Mouse (Mus musculus) liver, embryonic 15.5 days (tissue): ENCODE measurements around the gene Slc24a2. TPM values are rescaled to one million over a fixed set of nuclear protein-coding genes. Genes with fewer than 3 reads are reported as not detected.

ENCODE experiments used
- ATAC-seq: fragments of 200-750 bp; cut with Nextera tagmentation; 2 replicates; pipeline ENCODE4 v1.8.0; 2017; ENCODE audit warnings: moderate number of reproducible peaks, mild to moderate bottlenecking, moderate library complexity; ENCODE audit not compliant: insufficient read depth
- H3K27ac ChIP-seq: fragments of 300-500 bp; sonication (generic); replicated peaks from 2 replicates; pipeline ENCODE4 v1.5.1; 2015; ENCODE audit warnings: mild to moderate bottlenecking, inconsistent platforms
- H3K27me3 ChIP-seq: fragments of 300-500 bp; sonication (generic); 2 replicates; pipeline ENCODE4 v1.6.1; 2015; ENCODE audit warnings: mild to moderate bottlenecking, inconsistent platforms
- H3K36me3 ChIP-seq: fragments of 300-500 bp; sonication (generic); replicated peaks from 2 replicates; pipeline ENCODE4 v1.6.1; 2015; ENCODE audit warnings: moderate library complexity, mild to moderate bottlenecking, inconsistent platforms
- H3K4me1 ChIP-seq: fragments of 300-500 bp; sonication (generic); replicated peaks from 2 replicates; pipeline ENCODE4 v1.6.1; 2015; ENCODE audit warnings: inconsistent platforms
- H3K4me2 ChIP-seq: fragments of 300-500 bp; sonication (generic); 2 replicates; pipeline ENCODE4 v1.6.1; 2015; ENCODE audit warnings: moderate library complexity, mild to moderate bottlenecking, inconsistent platforms
- H3K4me3 ChIP-seq: fragments of 300-500 bp; sonication (generic); replicated peaks from 2 replicates; pipeline ENCODE4 v1.5.1; 2015; ENCODE audit warnings: mild to moderate bottlenecking, inconsistent platforms
- H3K9ac ChIP-seq: fragments of 300-500 bp; sonication (generic); 2 replicates; pipeline ENCODE4 v1.6.1; 2015; ENCODE audit warnings: moderate library complexity, mild to moderate bottlenecking, inconsistent platforms
- H3K9me3 ChIP-seq: fragments of 300-500 bp; sonication (generic); replicated peaks from 2 replicates; pipeline ENCODE4 v1.6.1; 2016; ENCODE audit warnings: inconsistent platforms
- WGBS: fragments of 180-500 bp; shearing (Covaris S2); methylation state at CpG from one replicate; pipeline ENCODE4 v1.1.7; 2015; ENCODE audit warnings: mixed read lengths; ENCODE audit not compliant: insufficient replicate concordance; 5-methylcytosine and 5-hydroxymethylcytosine counted together
- polyA plus RNA-seq: library from polyadenylated mRNA; unstranded; fragments of >200 nt; fragmentation: Nextera tagmentation; extraction: Ambion mirVana; gene quantifications from 2 replicates; pipeline ENCODE4 v1.2.1, GENCODE M21; 2015

The Slc24a2 gene
- polyA plus RNA-seq, 1 experiment from 2014 or later: not detected

DNA sequence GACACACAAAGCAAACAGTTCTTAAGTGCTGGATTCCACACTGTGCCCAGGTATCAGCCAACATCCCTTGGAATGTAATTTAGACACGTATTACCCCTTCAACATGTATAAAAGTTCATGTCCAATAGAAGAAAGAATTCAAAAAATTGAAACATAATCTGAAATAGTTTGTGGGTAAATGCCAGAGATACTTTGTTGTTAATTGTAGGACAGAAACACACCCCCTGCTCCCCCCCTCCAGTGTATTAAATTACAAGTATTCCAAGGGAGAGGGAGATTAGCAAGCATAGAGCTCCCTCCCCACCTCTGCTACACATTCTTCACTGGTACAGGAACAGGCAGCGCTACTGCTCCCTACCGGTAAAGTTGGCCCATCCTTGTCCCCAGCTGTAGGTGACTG, 154.5 kb downstream of the Slc24a2 start:
- Histone ChIP-seq H3K27ac (no peak overlapping the region), H3K4me2 (no peak overlapping the region), H3K4me1 (no peaks in the 10 kb centered on the region), H3K9me3 (no peaks in the 10 kb centered on the region), H3K4me3 (no peak overlapping the region), H3K9ac (no peak overlapping the region), H3K27me3 (no peaks in the 10 kb centered on the region), H3K36me3 (no peaks in the 10 kb centered on the region)
- 47% methylated on average over 3 of the region's 3 CpGs for WGBS
- no peak for ATAC-seq

DNA sequence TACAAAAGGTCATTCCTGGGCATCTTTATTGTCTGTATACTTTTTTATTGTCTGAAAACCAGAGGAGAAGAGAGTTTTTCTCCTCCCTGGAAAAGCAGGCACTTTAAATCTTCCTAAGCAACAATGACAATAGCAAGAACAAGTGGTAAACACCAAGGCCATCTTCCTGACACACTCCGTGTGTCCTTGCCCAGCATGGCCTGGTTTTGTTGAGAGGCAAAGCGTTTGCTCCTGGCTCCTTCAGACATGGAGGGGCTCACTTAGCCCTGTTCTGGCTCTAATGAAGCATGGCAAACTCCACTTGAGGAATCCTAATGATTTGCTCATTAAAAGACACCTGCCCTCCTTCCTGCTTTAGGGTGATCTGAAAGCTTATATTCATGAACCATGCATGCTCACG, 162.2 kb downstream of the Slc24a2 start:
- Histone ChIP-seq H3K4me1 (no peaks in the 10 kb centered on the region), H3K4me2 (no peak overlapping the region), H3K4me3 (no peak overlapping the region), H3K27me3 (no peaks in the 10 kb centered on the region), H3K27ac (no peak overlapping the region), H3K36me3 (no peaks in the 10 kb centered on the region), H3K9ac (no peak overlapping the region), H3K9me3 (no peaks in the 10 kb centered on the region)
- ATAC-seq: no peak
- WGBS: 56% methylated on average over 3 of the region's 3 CpGs

DNA sequence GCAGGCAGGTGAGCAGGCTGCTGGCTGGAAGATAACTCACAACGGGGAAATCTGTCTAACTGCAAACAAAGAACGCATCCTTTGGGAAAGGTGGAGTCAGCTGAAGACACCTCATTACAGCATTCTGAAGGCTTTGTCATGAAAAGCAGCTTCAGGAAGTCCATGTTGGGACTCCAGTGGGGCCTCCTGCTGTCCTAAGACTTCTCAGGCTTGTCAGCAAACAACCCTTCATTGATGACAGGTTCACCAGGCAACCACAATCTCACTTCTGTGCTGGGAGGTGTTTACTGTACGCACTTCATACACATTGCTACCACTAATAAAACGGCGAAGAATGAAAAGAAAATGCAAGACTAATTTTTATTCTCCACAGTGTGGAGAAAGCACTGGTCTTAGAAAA, 165.1 kb downstream of the Slc24a2 start:
- Histone ChIP-seq H3K27ac (no peak overlapping the region), H3K9me3 (no peaks in the 10 kb centered on the region), H3K36me3 (no peaks in the 10 kb centered on the region), H3K4me3 (no peak overlapping the region), H3K4me2 (no peak overlapping the region), H3K4me1 (no peaks in the 10 kb centered on the region), H3K9ac (no peak overlapping the region), H3K27me3 (no peaks in the 10 kb centered on the region)
- 72% methylated on average over 5 of the region's 5 CpGs for WGBS
- ATAC-seq: no peak

DNA sequence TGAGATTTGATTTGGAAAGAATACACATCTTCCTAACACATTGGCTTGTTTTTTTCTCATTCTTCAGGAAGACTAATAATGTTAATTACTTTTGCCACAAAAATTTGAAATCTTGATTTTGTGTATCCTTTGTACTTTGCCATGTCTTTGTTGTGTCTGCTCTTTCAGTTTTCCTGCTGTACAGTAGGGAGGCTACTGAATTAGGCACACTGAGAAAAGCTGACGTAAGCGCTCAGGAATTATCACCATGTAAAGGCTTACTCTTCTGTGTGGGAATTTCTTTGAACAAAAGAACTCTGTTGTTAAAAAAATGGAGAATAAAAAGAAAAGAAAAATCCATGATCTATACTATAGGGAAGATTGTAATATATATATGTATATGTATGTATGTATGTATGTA, 165.7 kb downstream of the Slc24a2 start:
- ATAC-seq: no peak
- H3K4me2 ChIP-seq: no peak overlapping the region
- no peak overlapping the region for H3K27ac ChIP-seq
- no peak overlapping the region for H3K9ac ChIP-seq
- no peak overlapping the region for H3K4me3 ChIP-seq
- H3K4me1 ChIP-seq: no peaks in the 10 kb centered on the region
- no peaks in the 10 kb centered on the region for H3K27me3 ChIP-seq
- no peaks in the 10 kb centered on the region for H3K36me3 ChIP-seq
- H3K9me3 ChIP-seq: no peaks in the 10 kb centered on the region
- WGBS: 73% methylated on average over 2 of the region's 2 CpGs

DNA sequence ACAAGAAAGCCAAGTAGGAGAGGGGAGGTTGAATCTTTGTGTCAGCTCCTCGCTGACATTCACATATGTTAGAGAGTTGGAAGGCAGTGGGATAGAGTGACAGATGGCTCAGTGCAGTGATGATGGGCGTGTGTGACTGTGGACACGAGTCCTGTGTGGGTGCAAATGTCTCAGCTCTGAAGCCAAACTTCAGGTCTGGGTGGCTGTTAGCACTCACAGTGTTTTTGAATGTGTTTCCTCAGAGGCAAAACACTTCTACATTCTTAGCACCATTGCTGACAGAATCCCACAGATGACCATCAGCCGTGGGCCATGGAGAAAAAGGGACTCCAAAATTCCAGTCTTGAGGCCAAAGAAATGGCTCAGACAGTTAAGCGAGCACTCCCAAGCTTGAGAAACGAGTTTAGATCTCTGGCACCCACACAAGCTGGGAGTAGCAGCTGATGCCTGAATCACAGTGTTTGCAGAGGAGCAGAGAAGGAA, 167.5 kb downstream of the Slc24a2 start:
- Histone ChIP-seq H3K4me3 (no peak overlapping the region), H3K9ac (no peak overlapping the region), H3K36me3 (no peaks in the 10 kb centered on the region), H3K4me1 (no peaks in the 10 kb centered on the region), H3K27ac (no peak overlapping the region), H3K9me3 (no peaks in the 10 kb centered on the region), H3K27me3 (no peaks in the 10 kb centered on the region), H3K4me2 (no peak overlapping the region)
- 50% methylated on average over 6 of the region's 6 CpGs for WGBS
- no peak for ATAC-seq

DNA sequence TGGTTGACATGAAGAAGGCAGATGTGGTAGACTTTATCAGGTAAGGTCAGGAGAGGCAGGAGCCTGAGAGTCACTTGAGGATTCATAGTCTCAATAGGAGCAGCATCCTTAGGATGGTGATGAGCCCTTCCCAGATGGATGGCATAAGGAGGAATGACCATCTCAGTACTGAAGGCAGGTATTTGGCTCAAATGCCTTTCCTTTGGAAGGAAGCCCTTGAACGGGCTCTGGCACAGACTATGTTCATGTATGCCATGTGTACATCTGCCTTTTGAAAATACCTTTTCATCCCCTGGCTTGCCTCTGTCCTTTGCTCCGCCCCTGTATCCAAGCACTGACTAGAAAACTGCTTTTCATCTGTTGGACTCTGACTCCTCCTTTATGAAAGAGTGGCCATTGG, 168.6 kb downstream of the Slc24a2 start:
- Histone ChIP-seq H3K4me3 (no peak overlapping the region), H3K36me3 (no peaks in the 10 kb centered on the region), H3K4me2 (no peak overlapping the region), H3K27ac (no peak overlapping the region), H3K4me1 (no peaks in the 10 kb centered on the region), H3K27me3 (no peaks in the 10 kb centered on the region), H3K9ac (no peak overlapping the region), H3K9me3 (no peaks in the 10 kb centered on the region)
- 50% methylated on average over 2 of the region's 2 CpGs for WGBS
- no peak for ATAC-seq

GRCm38 (mm10) chr4:87057572-87057971, 172.7 kb downstream of the Slc24a2 start:
- no peak overlapping the region for H3K4me3 ChIP-seq
- WGBS: 53% methylated on average over 3 of the region's 3 CpGs

DNA sequence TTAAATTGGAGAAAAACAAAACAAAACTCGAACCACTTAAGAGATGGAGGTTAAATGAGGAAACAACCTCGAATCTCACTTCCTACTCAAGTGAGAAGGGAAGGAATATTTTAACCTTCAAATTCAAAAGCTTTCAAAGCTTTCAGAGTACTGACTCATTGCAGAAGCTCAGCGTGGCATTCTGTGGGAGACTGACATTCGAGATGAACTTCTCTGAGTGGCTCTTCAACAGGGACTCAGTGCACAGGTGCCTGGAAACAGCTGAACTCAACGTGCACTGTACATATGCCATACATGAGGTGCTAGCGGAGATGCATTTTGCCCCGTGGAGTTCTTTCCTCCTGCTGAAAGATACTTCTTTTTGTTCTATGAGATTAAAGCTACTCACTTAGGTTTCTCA, 174.5 kb downstream of the Slc24a2 start:
- no peak overlapping the region for H3K9ac ChIP-seq
- H3K4me2 ChIP-seq: no peak overlapping the region
- 38% methylated on average over 7 of the region's 7 CpGs for WGBS
- no peak for ATAC-seq
- no peak overlapping the region for H3K4me3 ChIP-seq
- H3K27me3 ChIP-seq: no peaks in the 10 kb centered on the region
- H3K27ac ChIP-seq: no peak overlapping the region
- H3K36me3 ChIP-seq: no peaks in the 10 kb centered on the region
- H3K9me3 ChIP-seq: no peaks in the 10 kb centered on the region
- no peaks in the 10 kb centered on the region for H3K4me1 ChIP-seq

More at GRCm38 (mm10) chr4:87057572-87057971, 172.7 kb downstream of the Slc24a2 start:
- Histone ChIP-seq H3K9ac (no peak overlapping the region), H3K4me1 (no peaks in the 10 kb centered on the region), H3K36me3 (no peaks in the 10 kb centered on the region), H3K27ac (no peak overlapping the region), H3K27me3 (no peaks in the 10 kb centered on the region), H3K9me3 (no peaks in the 10 kb centered on the region), H3K4me2 (no peak overlapping the region)
- ATAC-seq: no peak

GRCm38 (mm10) chr4:87052881-87053280, 177.4 kb downstream of the Slc24a2 start:
- H3K27ac ChIP-seq: no peak overlapping the region
- H3K27me3 ChIP-seq: no peaks in the 10 kb centered on the region
- no peaks in the 10 kb centered on the region for H3K4me1 ChIP-seq
- no peaks in the 10 kb centered on the region for H3K36me3 ChIP-seq
- H3K4me3 ChIP-seq: no peak overlapping the region
- H3K9me3 ChIP-seq: no peaks in the 10 kb centered on the region
- no peak overlapping the region for H3K9ac ChIP-seq
- no peak overlapping the region for H3K4me2 ChIP-seq
- no peak for ATAC-seq
- 69% methylated on average over 5 of the region's 5 CpGs for WGBS

- Histone ChIP-seq H3K9ac (no peak overlapping the region), H3K9me3 (no peaks in the 10 kb centered on the region), H3K27ac (no peak overlapping the region), H3K4me2 (no peak overlapping the region), H3K36me3 (no peaks in the 10 kb centered on the region), H3K27me3 (no peaks in the 10 kb centered on the region), H3K4me3 (no peak overlapping the region), H3K4me1 (no peaks in the 10 kb centered on the region)
- WGBS: 45% methylated on average over 3 of the region's 3 CpGs
- ATAC-seq: no peak
These were observed 181.2 kb downstream of the Slc24a2 start for GRCm38 (mm10) chr4:87049061-87049460.

- no peak overlapping the region for H3K4me2 ChIP-seq
- no peaks in the 10 kb centered on the region for H3K4me1 ChIP-seq
- no peaks in the 10 kb centered on the region for H3K36me3 ChIP-seq
- H3K27ac ChIP-seq: no peak overlapping the region
- no peak overlapping the region for H3K4me3 ChIP-seq
- H3K9me3 ChIP-seq: no peaks in the 10 kb centered on the region
- H3K9ac ChIP-seq: no peak overlapping the region
- WGBS: 45% methylated on average over 2 of the region's 2 CpGs
- ATAC-seq: no peak
- no peaks in the 10 kb centered on the region for H3K27me3 ChIP-seq
These were observed 183.1 kb downstream of the Slc24a2 start for GRCm38 (mm10) chr4:87047131-87047530.

DNA sequence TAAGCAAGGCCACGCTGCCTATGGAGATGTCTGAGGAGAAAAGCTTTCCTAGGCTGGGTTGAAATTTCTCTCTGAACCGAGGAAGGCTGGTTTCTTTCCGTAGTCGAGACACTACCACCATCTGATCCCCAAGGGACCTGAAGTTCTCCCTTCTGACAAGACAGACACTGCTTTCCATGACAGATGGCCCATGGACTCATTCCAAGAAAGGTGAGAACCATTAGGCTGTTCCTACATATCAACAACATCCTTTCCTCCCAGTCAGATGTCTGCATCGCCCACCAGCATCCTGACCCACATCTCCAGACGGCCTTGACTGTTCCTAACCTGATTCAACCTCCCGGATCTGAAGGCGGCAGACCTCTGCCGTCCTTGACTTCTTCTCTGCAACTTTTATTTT, 187.0 kb downstream of the Slc24a2 start:
- H3K9ac ChIP-seq: no peak overlapping the region
- 72% methylated on average over 9 of the region's 9 CpGs for WGBS
- H3K27ac ChIP-seq: no peak overlapping the region
- no peaks in the 10 kb centered on the region for H3K4me1 ChIP-seq
- H3K9me3 ChIP-seq: no peaks in the 10 kb centered on the region
- H3K27me3 ChIP-seq: no peaks in the 10 kb centered on the region
- no peak overlapping the region for H3K4me3 ChIP-seq
- H3K4me2 ChIP-seq: no peak overlapping the region
- ATAC-seq: no peak
- H3K36me3 ChIP-seq: no peaks in the 10 kb centered on the region
